Mouse (Mus musculus): ENCODE measurements around the gene Srcin1. TPM values are rescaled to one million over a fixed set of nuclear protein-coding genes. Genes with fewer than 3 reads are reported as not detected.

The Srcin1 gene
- polyA plus RNA-seq, 1 experiment, result 0.01 TPM

DNA sequence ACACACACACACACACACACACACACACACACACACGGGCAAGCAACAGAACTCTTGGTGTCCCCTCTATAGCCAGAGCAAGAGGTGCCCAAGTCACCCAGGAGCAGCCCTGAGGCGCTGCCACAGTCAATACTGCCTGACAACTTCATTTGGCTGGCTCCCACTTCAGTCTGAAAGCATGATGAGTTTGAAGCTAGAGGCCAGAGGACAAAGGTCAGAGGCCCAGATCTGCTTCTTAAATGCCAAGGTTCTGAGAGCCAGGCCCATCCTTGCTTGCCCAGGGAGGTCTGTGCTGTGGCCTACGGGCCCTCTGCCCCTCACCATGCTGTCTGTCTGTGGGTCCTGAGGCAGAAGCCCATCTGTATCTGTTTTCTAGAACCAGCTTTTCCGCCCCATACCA lies 18.1 kb downstream of the Srcin1 start:
- H3K79me3 ChIP-seq (ENCODE audit: low read depth), result no peaks in the 10 kb centered on the region
- H3K4me3 ChIP-seq (ENCODE audit: insufficient read depth, poor library complexity, severe bottlenecking), result no peak overlapping the region
- no peak overlapping the region for H3ac ChIP-seq (ENCODE audit: control insufficient read depth, insufficient read length, low read depth)
- H3K27me3 ChIP-seq (ENCODE audit: control insufficient read depth, insufficient read depth, insufficient read length), result peaks cover 59% of the 10 kb centered on the region
- TF ChIP-seq MYOD1 (IDR thresholded peaks at IDR 0.05; ENCODE audit: control insufficient read depth, insufficient read length, low read depth) (no peak), CTCF (IDR thresholded peaks at IDR 0.05; ENCODE audit: control insufficient read depth, insufficient read depth, insufficient read length) (no peak), MAX (IDR thresholded peaks at IDR 0.05) (no peak), USF1 (IDR thresholded peaks at IDR 0.05; ENCODE audit: low read depth) (no peak), FOSL1 (IDR thresholded peaks at IDR 0.05; ENCODE audit: insufficient read depth, low read length, poor library complexity, severe bottlenecking) (no peak), MYOG (IDR thresholded peaks at IDR 0.05; ENCODE audit: control insufficient read depth, extremely low read depth, insufficient read length) (no peak), CEBPB (IDR thresholded peaks at IDR 0.05; ENCODE audit: low read depth) (no peak)
- no peaks in the 10 kb centered on the region for H3K79me2 ChIP-seq (ENCODE audit: control insufficient read depth, insufficient read depth)
- no peaks in the 10 kb centered on the region for H3K36me3 ChIP-seq (ENCODE audit: control insufficient read depth, insufficient read depth)

DNA sequence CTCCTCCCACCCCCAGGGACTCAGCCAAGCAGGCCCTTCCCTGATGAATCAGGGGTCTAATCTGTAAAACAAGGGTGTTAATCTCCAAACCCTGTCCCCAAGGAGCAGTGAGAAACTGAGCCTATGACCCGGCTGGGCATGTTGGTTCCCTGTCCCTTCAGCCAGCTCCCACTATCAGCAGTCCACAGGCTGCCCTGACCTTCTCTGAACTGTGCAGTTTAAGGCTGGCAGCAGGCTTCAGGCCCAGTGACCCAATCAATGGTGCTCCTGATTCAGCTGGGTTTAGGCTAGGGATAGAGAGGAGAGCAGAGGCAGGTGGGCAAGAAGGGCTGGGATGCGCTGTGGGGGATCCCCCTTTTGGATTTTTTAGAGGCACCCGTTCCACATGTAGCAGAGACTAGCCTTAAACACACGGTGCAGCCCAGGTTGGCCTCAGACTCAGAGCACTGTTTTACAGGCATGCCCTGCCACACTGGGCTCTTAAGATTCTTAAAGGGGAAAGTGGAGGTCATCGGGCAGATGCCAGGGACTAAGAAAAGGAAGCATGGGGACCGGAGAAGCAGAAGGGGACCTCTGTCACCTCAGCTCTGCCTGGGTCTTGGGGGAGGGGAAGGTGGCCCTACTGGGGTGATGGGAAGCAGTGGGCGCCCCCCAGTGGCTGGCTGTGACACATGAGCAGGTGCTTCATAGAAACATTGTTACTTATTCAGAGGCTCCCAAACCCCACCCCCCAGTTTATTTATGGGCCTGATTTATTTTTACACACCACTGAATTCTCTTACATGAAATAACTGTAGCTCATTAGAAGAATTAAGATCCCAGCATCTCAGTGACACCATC lies 19.2 kb downstream of the Srcin1 start:
- H3K27me3 ChIP-seq (ENCODE audit: control insufficient read depth, insufficient read depth, insufficient read length), result peaks cover 56% of the 10 kb centered on the region
- no peaks in the 10 kb centered on the region for H3K79me3 ChIP-seq (ENCODE audit: low read depth)

GRCm38 (mm10) chr11:97555144-97555543 lies 20.8 kb downstream of the Srcin1 start:
- H3K36me3 ChIP-seq (ENCODE audit: control insufficient read depth, insufficient read depth), result no peaks in the 10 kb centered on the region
- no peak overlapping the region for H3ac ChIP-seq (ENCODE audit: control insufficient read depth, insufficient read length, low read depth)
- H3K27me3 ChIP-seq (ENCODE audit: control insufficient read depth, insufficient read depth, insufficient read length), result peaks cover 56% of the 10 kb centered on the region
- TF ChIP-seq USF1 (IDR thresholded peaks at IDR 0.05; ENCODE audit: low read depth) (peak; percentile 49), CTCF (IDR thresholded peaks at IDR 0.05; ENCODE audit: control insufficient read depth, insufficient read depth, insufficient read length) (no peak)
- H3K4me3 ChIP-seq (ENCODE audit: insufficient read depth, poor library complexity, severe bottlenecking), result no peak overlapping the region
- no peaks in the 10 kb centered on the region for H3K79me2 ChIP-seq (ENCODE audit: control insufficient read depth, insufficient read depth)
- no peaks in the 10 kb centered on the region for H3K79me3 ChIP-seq (ENCODE audit: low read depth)

More for the DNA sequence above, 19.2 kb downstream of the Srcin1 start:
- no peak for TF ChIP-seq USF1 (IDR thresholded peaks at IDR 0.05; ENCODE audit: low read depth)
- TF ChIP-seq MYOD1 (IDR thresholded peaks at IDR 0.05; ENCODE audit: control insufficient read depth, insufficient read length, low read depth), result no peak
- no peak for TF ChIP-seq FOSL1 (IDR thresholded peaks at IDR 0.05; ENCODE audit: insufficient read depth, low read length, poor library complexity, severe bottlenecking)
- TF ChIP-seq MYOG (IDR thresholded peaks at IDR 0.05; ENCODE audit: control insufficient read depth, extremely low read depth, insufficient read length), result no peak
- TF ChIP-seq CEBPB (IDR thresholded peaks at IDR 0.05; ENCODE audit: low read depth), result no peak
- TF ChIP-seq CTCF (IDR thresholded peaks at IDR 0.05; ENCODE audit: control insufficient read depth, insufficient read depth, insufficient read length), result peak; percentile 60
- no peak for TF ChIP-seq MAX (IDR thresholded peaks at IDR 0.05)
- Histone ChIP-seq H3K36me3 (ENCODE audit: control insufficient read depth, insufficient read depth) (no peaks in the 10 kb centered on the region), H3ac (ENCODE audit: control insufficient read depth, insufficient read length, low read depth) (no peak overlapping the region), H3K79me2 (ENCODE audit: control insufficient read depth, insufficient read depth) (no peaks in the 10 kb centered on the region), H3K4me3 (ENCODE audit: insufficient read depth, poor library complexity, severe bottlenecking) (no peak overlapping the region)

GRCm38 (mm10) chr11:97552151-97552550 lies 23.8 kb downstream of the Srcin1 start:
- Histone ChIP-seq H3K79me3 (ENCODE audit: low read depth) (no peaks in the 10 kb centered on the region), H3K36me3 (ENCODE audit: control insufficient read depth, insufficient read depth) (no peaks in the 10 kb centered on the region), H3K27me3 (ENCODE audit: control insufficient read depth, insufficient read depth, insufficient read length) (peaks cover 70% of the 10 kb centered on the region), H3K4me3 (ENCODE audit: insufficient read depth, poor library complexity, severe bottlenecking) (no peak overlapping the region), H3ac (ENCODE audit: control insufficient read depth, insufficient read length, low read depth) (no peak overlapping the region), H3K79me2 (ENCODE audit: control insufficient read depth, insufficient read depth) (no peaks in the 10 kb centered on the region)
- TF ChIP-seq MYOD1 (IDR thresholded peaks at IDR 0.05; ENCODE audit: control insufficient read depth, insufficient read length, low read depth), result no peak
- TF ChIP-seq FOSL1 (IDR thresholded peaks at IDR 0.05; ENCODE audit: insufficient read depth, low read length, poor library complexity, severe bottlenecking), result no peak
- TF ChIP-seq CTCF (IDR thresholded peaks at IDR 0.05; ENCODE audit: control insufficient read depth, insufficient read depth, insufficient read length), result no peak
- no peak for TF ChIP-seq USF1 (IDR thresholded peaks at IDR 0.05; ENCODE audit: low read depth)
- TF ChIP-seq CEBPB (IDR thresholded peaks at IDR 0.05; ENCODE audit: low read depth), result no peak
- TF ChIP-seq MYOG (IDR thresholded peaks at IDR 0.05; ENCODE audit: control insufficient read depth, extremely low read depth, insufficient read length), result no peak
- no peak for TF ChIP-seq MAX (IDR thresholded peaks at IDR 0.05)

DNA sequence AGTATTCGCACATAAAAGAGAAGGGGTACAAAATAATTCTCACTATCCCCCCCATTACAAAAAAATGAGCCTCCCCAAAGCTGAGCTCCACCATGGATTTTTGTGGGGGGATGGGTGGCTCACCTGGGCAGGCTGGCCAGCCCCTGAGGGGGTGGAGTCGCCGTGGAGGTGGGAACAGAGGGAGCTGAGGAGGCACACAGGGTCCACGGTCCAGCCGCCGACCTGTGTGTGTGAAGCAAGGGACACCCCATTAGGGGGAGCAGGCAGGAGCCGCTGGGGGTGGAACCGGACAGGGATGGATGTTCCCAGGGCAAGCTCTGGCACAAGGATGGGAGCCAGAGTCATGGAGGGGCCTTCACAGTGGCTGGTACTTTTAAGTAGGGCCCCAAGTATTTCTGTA lies 27.2 kb downstream of the Srcin1 start:
- Histone ChIP-seq H3K79me3 (ENCODE audit: low read depth) (no peaks in the 10 kb centered on the region), H3K36me3 (ENCODE audit: control insufficient read depth, insufficient read depth) (no peaks in the 10 kb centered on the region), H3K27me3 (ENCODE audit: control insufficient read depth, insufficient read depth, insufficient read length) (peaks cover 87% of the 10 kb centered on the region), H3ac (ENCODE audit: control insufficient read depth, insufficient read length, low read depth) (no peak overlapping the region), H3K4me3 (ENCODE audit: insufficient read depth, poor library complexity, severe bottlenecking) (no peak overlapping the region), H3K79me2 (ENCODE audit: control insufficient read depth, insufficient read depth) (no peaks in the 10 kb centered on the region)
- TF ChIP-seq FOSL1 (IDR thresholded peaks at IDR 0.05; ENCODE audit: insufficient read depth, low read length, poor library complexity, severe bottlenecking), result no peak
- no peak for TF ChIP-seq CTCF (IDR thresholded peaks at IDR 0.05; ENCODE audit: control insufficient read depth, insufficient read depth, insufficient read length)
- TF ChIP-seq MYOD1 (IDR thresholded peaks at IDR 0.05; ENCODE audit: control insufficient read depth, insufficient read length, low read depth), result no peak
- no peak for TF ChIP-seq MAX (IDR thresholded peaks at IDR 0.05)
- TF ChIP-seq MYOG (IDR thresholded peaks at IDR 0.05; ENCODE audit: control insufficient read depth, extremely low read depth, insufficient read length), result no peak
- no peak for TF ChIP-seq CEBPB (IDR thresholded peaks at IDR 0.05; ENCODE audit: low read depth)
- no peak for TF ChIP-seq USF1 (IDR thresholded peaks at IDR 0.05; ENCODE audit: low read depth)

Measured in C2C12 (cell line).